14 mouse cellular contexts compared by ENCODE assay signal in the genomic region with DNA sequence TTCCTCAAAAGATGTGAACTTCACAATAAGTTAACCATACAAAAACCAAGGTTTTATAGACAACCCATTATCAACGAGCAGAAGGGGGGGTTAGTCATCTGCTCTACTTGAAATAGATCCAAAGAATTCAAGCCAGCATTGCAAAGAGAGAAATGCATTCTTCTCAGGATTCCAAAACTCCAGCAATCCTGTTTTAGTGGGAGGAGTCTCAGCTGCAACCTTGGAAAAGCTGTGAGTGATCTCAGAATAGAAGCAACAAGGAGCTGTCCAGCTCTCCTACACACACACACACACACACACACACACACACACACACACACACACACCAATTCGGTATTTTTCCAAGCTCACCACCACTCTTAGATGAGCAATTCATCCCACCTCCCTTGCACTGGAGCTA.
DNase-seq lines count a peak whose midpoint lies in the region; ATAC-seq and TF ChIP-seq lines count a peak whose summit lies in the region.
"Had no signal": no experiment of that assay in that cellular context is flagged by ENCODE, and none has a peak within 500 bp of the region (broad histone marks: within the 10 kb centered on the region; RNA-seq: fewer than 3 reads in every experiment).

No protein-coding gene starts in this region.

- DNase-seq in cerebellum, postnatal 10 days: peak; percentile 3 to 5
- no peak for DNase-seq in cerebellum, adult 9-10 months
- peak; percentile 5 for DNase-seq in kidney, postnatal 14 days
- no peak for DNase-seq in kidney, adult 2 months
- peak; percentile 2 for DNase-seq in ovary, postnatal 14 days (ENCODE audit: low spot score)
- no peak for DNase-seq in ovary, postnatal 36 days (ENCODE audit: low spot score)
- DNase-seq in right cerebral cortex, postnatal 25 days: peak; percentile 4
- DNase-seq: gastrocnemius, postnatal 10 days had no signal

- WGBS in kidney, adult 2 months: 39% methylated on average over 2 of the region's 2 CpGs
- WGBS in intestine, postnatal 0 days: 45% methylated on average over 2 of the region's 2 CpGs

- no peak overlapping the region for H3K4me3 ChIP-seq in kidney, adult 2 months (ENCODE audit: insufficient read depth, low read depth, low read length)
- H3K4me3 ChIP-seq in intestine, postnatal 0 days (ENCODE audit: low read depth, low read length): no peak overlapping the region
- H3K4me3 ChIP-seq: heart, embryonic 10.5 days; hindbrain, embryonic 10.5 days; neural tube, embryonic 15.5 days had no signal

- H3K4me2 ChIP-seq in intestine, postnatal 0 days (replicated peaks; ENCODE audit: low read depth): no peak overlapping the region
- H3K4me2 ChIP-seq: liver, embryonic 11.5 days; neural tube, embryonic 15.5 days had no signal

- H3K36me3 ChIP-seq in kidney, adult 2 months (ENCODE audit: control insufficient read depth, insufficient read depth, low read length): no peaks in the 10 kb centered on the region
- no peaks in the 10 kb centered on the region for H3K36me3 ChIP-seq in intestine, postnatal 0 days (ENCODE audit: control insufficient read depth, insufficient read depth)
- H3K36me3 ChIP-seq: heart, embryonic 10.5 days; hindbrain, embryonic 10.5 days; neural tube, embryonic 15.5 days had no signal

- no peaks in the 10 kb centered on the region for H3K4me1 ChIP-seq in kidney, adult 2 months (ENCODE audit: control insufficient read depth, insufficient read depth, low read length)
- no peaks in the 10 kb centered on the region for H3K4me1 ChIP-seq in intestine, postnatal 0 days (replicated peaks; ENCODE audit: control insufficient read depth, insufficient read depth, low read length)
- H3K4me1 ChIP-seq: hindbrain, embryonic 10.5 days; neural tube, embryonic 15.5 days had no signal

- H3K9ac ChIP-seq in intestine, postnatal 0 days (ENCODE audit: low read depth, low read length): no peak overlapping the region
- H3K9ac ChIP-seq: neural tube, embryonic 15.5 days had no signal

- no peak for TF ChIP-seq POLR2A in kidney, adult 2 months (IDR thresholded peaks at IDR 0.05; ENCODE audit: low read depth, low read length)

- no peak for TF ChIP-seq CTCF in kidney, adult 2 months (conservative IDR thresholded peaks at IDR 0.05; ENCODE audit: insufficient read depth, insufficient read length, low read depth, low read length)
- no peak for TF ChIP-seq CTCF in intestine, postnatal 0 days (IDR thresholded peaks at IDR 0.05; ENCODE audit: low read depth)

- no peaks in the 10 kb centered on the region for H3K27me3 ChIP-seq in kidney, adult 2 months (replicated peaks; ENCODE audit: control insufficient read depth, insufficient read depth, low read length)
- H3K27me3 ChIP-seq in intestine, postnatal 0 days (replicated peaks; ENCODE audit: control insufficient read depth, insufficient read depth, low read length): no peaks in the 10 kb centered on the region
- H3K27me3 ChIP-seq: neural tube, embryonic 15.5 days had no signal

- no peak overlapping the region for H3K27ac ChIP-seq in kidney, adult 2 months (ENCODE audit: insufficient read depth, low read depth, low read length)
- no peak overlapping the region for H3K27ac ChIP-seq in intestine, postnatal 0 days (ENCODE audit: low read depth, low read length)
- H3K27ac ChIP-seq: heart, embryonic 10.5 days; hindbrain, embryonic 10.5 days; macrophage; neural tube, embryonic 15.5 days had no signal

- no peaks in the 10 kb centered on the region for H3K9me3 ChIP-seq in intestine, postnatal 0 days (ENCODE audit: control insufficient read depth)
- H3K9me3 ChIP-seq: heart, embryonic 10.5 days; hindbrain, embryonic 10.5 days; neural tube, embryonic 15.5 days had no signal

- ATAC-seq in intestine, postnatal 0 days: no peak

Comparison
In these comparisons a context has a peak if more than half of its experiments do, and no peak if none do; other contexts are left out.
1. DNase-seq: peak in cerebellum, postnatal 10 days (2 of 2), kidney, postnatal 14 days (single experiment), ovary, postnatal 14 days (single experiment) and right cerebral cortex, postnatal 25 days (single experiment); none in cerebellum, adult 9-10 months (single experiment), kidney, adult 2 months (single experiment) and ovary, postnatal 36 days (single experiment).